Mouse (Mus musculus): ENCODE data around the gene Mrps23.

Mrps23 gene

DNA sequence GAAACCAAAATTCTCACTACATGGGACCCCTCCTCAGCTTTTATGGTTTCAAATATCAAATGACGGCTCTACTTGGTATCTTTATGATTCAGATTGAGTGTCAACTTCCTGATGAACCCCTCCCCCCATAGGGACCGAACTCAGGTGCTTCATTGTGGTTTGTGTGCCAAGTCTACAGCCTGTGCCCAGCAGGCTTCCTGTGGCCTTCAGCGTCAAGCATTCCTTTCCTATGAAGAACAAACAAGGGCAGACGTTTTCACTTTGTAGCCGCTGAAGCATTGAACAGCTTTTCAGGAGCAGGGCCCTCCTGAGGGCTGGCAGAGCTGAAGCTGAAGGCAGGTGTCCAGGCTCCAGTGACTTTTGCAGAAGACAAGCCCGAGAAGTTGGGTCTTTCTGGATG, 9.6 kb downstream of the Mrps23 start:
- peak; percentile 30 to 65 for DNase-seq

DNA sequence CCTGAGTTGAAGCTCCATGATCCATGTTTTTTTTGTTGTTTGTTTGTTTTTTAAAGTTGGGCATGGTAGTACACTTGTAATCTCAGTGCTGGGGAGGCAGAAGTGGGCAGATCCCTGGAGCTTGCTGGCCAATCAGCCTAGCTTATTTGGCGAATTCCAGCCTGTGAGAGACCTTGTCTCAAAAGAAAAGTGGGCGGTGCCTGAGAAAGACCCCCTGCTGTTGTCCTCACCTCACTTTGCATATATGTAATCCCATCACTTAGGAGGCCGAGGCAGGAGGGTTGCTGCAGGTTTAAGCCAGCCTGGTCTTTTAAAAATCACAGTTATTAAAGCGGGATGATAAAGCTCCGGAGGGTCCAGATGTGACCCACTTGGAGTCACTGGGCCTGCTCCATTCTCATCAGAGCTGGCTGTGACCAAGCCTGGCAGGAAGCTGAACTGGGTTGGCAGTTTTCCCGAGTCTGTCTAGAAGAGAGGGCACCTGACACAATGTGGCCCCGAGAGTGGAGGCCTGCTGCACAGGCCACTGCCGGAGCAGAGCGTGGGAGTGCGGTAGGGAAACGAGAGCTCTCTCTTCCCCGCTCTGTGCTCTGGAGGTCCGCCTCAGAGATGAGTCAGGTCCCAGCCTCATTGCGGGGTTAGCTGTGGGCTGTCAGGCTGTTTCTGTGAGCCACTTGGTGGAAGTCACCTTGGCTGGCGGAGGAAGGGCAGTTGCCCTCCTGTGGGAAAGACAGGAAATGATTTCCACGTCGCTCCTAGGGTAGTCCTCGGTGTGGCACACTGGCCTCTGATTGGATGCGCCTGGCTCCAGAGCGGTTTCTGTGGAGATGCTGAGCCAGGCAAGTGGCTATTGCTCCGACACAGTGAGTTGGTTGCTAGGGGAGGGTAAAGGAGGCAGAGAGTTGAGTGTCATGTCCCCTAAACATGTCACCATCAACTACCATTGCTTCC, 11.0 kb downstream of the Mrps23 start:
- DNase-seq = peak; percentile 47 to 58

DNA sequence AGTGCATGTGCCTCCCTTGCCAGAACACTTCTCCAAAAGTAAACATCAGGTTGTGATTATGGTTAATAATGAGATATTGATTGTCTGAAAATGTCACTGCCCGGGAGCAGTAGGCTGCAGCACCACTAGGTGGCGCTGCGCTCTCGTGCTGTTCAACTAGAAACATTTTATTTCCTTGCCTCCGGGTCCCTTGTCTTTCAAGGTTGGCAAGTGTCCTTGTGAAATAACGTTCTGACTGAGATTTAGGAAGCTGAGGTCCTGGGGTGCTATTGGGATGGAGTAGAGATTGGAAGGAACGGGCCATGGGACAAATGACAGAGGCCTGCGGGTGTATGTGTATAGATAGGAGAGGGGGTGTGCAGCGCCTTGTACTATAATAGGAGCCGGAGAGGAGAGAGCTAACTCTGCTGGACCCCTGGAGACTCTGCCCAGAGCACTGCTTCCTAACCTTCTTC, 12.1 kb downstream of the Mrps23 start:
- peak in 1 of 2 experiments; percentile 39 for DNase-seq

DNA sequence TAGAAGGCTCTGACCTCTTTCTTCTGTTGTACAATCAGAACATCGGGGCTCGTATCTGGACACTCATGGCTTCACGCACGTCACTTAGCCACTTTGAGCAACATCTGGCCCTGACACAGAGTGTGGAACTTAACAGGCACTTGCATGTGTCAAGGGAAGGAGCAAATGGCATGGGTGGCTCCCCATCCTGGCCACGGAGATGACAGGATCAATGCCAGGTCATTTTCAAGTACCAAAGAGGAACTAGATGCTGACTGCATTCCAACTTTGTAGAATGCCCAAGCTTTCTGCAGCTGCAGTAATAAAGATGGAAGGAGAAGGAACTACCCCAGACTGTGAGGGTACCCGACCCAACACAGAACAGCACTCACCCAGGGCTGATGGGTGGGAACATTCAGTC, 14.0 kb downstream of the Mrps23 start:
- no peak for DNase-seq

DNA sequence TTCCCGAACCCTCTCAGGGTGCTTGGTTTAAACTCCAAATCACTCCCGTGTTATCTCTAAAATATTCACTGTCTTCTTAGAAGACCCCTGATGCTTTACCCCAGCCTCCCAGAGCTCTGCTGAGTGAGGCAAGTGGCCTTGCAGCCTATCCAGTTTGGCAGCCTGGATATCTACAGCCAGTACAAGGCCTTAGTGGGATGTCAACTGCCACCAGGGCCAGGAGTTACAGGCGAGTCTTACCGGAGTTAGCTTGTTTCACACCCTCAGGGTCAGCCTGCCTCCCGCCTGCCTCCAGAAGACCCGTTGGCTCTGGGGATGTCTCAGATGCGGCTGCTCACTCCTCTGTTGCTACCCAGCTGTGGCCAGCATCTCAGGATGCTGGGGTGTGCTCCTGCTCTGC, 14.4 kb downstream of the Mrps23 start:
- DNase-seq = no peak

DNA sequence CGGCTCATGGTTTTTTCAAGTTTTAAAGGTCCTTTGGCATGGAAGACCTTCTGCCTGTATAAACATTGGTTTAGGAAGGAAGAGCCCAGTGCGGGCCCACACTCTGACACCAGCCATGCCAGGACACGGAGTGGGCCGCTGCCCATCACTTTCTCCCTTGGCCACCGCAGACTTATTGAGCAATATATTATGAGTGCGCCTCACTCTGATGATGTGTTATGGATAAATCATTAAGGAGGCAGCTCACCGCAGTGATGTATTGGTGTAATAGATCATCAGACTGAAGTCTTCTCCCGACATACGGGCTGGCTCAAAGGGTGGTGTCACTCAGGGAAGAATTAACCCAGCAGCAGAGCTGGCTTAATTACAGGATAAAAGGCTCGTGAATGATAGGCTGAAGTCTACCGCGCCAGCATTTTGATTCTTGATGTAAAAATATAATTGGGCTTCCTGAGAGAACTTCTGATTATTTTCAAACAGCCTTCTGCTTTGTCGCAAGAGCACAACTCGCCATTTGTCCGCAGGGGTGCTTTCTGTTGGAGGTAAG, 17.8 kb downstream of the Mrps23 start:
- no peak for DNase-seq

DNA sequence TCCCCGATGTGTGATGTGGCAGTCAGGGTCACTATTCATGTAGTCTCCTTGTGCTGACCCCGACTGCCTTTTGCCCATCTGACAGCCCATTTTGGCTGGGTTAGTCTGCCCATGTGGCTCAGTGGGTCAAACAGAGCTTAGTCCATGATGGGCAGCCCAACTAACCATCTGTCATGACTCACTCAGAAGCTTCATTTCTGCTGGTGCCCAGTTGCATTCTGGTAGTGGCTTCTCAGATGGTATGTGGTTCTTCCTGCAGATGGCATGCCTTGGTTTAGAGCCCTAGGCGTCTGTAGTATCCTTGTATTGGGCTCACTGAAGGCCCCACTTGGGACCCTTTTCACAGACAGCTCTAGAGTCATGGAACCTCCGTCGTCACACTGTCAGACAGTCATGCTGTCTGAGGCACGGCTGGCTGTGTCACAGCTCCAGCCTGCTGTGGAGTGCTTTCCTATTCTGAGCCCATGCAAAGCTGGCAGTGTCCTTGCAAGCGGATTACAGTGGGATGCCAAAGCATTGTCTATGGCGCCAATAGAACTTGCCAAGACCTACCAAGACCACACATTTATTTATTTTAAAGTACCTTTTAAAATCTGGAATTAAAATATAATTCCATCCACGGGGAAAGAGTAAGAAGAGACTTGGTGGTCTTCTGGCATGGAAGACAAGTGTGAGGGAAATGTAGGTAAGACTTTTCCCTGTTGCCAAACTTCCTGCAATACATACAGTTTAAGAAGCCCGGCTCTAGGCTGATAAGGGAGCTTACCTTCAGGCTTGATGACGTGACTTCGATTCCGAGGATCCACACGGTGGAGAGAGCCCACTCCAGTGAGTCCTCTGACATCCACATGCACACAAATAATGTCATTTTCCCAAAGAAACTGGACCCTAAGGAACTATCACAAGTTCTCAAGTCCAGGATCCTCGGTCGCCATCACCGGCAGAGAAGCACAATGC, 23.1 kb downstream of the Mrps23 start:
- DNase-seq = no peak

DNA sequence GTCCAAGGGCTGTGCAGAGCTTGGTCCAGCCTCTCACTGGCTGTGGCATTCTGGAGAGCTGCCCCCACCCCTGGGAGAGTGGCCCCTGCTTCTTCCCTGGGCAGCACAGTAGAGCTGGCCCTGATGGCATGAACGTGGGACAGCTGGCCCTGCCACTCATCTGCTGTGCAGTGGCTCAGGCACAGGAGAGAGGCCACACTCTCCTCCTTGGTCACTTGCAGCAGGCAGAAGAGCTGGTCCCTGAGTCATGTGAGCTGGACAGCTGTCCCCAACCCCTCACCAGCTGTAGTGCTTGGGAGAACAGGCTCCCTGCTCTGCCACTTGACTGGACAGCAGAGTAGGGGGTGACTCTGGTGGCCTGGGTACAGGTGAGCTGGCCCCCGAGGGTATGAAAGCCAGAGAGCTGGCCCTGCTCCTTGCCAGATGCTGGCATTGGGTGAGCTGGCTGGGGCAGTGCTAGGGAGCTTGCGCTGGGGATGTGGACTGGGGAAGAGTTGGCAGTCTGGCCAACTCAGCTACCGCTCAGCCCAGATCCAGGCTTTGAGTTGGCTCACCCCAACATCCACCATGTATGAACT, 27.1 kb downstream of the Mrps23 start:
- no peak for DNase-seq

DNA sequence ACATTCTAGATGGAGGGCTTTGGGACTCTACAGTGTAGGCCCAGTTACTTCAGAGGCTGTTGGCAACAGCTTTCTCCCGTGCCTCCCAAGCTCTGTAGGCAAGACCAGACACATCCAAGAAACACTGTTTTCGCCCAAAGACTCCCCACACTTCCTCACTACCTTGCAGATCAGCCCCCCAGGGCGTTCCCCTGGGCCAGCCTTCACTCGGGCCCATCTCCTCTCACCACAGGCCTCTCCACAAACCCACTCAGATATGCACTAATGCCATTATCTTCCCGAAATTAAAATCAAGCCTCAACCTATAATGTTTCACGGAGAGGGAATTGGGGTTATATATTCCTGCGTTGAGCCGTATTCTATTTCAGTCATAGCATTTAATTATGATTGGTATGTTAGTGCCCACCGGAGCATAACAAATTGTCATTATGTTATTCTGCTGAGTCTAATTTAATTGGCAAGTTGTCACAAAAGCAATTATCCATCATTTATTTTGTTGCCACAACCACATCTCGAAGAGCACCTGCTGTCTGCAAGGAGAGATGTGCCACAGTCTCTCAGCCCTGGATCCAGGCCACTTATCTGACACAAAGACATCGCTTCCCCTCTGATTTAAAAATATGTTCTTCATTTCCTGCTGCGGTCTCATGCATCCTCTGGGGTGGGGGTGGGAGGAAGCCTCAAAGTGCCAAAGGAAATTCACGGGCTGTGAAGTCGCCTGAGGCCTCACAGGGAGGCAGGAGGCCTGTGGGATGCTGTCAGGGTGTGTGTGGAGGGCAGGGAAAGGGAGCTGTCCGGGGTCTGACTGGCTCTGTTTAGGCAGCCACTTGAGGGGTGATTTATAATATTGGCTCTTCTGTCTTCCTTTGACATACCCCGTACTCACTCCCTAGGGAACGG, 29.6 kb downstream of the Mrps23 start:
- no peak for DNase-seq

DNA sequence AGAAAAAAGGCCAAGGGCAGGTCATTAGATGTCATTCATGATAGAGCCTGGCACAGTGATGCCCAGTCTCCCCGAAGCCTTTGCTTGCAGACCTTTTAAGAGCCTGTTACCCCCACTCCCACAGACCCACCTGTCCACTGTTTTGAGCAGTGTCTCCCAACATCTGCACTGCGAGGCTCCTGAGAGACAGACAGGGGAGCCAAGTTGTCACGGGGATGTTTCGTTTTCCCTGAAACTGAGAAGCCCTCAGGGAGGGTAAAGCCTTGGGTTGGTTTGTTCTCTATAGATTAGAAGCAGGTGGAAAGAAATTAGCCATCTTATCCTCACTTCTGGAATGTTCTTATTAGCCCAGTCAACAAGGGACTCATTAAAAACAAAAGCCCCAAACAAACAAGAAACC, 30.6 kb downstream of the Mrps23 start:
- DNase-seq = no peak

DNA sequence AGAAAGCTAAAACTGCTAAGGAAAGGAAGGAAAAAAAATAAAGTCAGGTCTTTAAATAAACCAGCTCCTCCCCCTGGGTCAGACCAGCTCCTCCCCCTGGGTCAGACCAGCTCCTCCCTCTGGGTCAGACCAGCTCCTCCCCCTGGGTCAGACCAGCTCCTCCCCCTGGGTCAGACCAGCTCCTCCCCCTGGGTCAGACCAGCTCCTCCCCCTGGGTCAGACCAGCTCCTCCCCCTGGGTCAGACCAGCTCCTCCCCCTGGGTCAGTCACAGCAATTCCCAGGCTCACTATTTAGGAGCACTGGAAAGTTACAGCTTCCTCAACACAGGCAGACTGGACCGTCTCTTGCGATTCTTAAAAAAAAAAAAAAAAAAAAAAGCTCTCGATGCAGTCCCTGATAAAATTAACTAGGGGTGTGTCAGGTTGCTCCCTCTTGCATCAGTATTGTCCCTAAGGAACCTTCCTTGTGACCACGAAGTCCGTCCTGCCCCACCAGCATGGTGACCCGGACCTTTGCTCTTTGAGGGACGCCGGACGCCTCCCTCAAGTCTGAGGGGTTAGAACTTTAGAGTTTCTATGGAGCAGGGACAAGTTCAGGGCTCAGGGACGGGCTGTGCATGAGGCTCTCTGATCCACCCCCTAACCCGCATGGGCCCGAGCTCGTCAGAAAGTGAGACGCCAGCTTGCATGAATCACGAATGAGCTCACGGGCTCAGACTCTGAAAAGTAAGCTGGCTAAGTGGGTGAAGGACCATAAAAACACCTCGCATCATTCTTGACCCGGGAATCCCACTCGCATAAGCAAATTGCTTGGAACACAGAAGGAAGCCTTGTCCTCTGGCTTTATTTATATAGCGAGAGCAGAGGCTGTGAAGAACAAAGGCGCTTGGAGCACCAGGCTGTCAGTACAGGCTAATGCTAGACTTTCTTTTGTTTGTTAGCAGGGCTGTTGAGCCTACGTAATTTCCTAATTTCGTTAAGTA, 31.3 kb downstream of the Mrps23 start:
- peak; percentile 73 to 79 for DNase-seq

DNA sequence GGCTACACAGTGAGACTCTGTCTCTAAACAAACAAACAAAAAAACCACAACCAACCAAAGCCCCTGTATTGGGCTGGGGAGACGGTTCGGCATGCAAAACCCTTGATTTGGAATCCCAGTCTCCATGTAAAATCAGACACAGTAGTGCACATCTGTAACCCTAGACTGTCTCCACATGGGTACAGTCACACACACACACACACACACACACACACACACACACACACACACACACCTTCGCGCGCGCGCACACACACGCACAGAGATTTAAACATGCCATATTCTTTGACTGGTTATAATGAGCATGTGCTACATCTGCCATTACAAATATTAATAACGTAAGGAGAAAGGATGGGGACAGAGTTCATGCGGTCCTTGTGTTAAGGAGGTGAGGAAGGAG, 36.1 kb downstream of the Mrps23 start:
- no peak for DNase-seq

DNA sequence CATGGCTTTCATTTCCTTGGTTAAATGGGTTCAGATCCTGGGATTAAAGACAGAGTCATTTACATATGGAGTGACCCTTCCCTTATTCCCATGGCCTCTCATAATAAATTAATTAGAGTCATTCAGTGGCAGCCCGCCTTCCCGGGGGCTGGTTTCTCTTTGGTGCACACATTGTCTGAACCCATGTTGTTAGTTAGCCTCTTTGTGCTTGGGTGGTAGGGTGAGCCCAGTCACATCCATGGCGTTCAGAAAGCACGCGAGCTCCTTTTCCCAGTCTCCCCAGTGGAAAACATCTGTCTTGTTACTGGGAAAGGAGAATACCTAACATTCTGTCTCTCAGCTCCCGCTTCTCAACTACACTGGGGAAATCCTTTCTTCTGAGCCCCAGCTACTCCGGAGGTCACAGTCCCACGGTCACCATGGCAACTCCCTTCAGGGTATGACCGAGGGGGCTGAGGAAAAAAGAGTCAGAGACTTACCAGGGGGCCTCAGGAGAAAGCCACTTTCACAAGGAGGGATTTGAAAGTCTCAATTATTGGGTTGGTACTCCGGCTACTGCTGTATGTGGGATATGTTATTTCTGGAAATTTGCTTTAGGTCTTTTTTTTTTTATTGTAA, 36.7 kb downstream of the Mrps23 start:
- no peak for DNase-seq

DNA sequence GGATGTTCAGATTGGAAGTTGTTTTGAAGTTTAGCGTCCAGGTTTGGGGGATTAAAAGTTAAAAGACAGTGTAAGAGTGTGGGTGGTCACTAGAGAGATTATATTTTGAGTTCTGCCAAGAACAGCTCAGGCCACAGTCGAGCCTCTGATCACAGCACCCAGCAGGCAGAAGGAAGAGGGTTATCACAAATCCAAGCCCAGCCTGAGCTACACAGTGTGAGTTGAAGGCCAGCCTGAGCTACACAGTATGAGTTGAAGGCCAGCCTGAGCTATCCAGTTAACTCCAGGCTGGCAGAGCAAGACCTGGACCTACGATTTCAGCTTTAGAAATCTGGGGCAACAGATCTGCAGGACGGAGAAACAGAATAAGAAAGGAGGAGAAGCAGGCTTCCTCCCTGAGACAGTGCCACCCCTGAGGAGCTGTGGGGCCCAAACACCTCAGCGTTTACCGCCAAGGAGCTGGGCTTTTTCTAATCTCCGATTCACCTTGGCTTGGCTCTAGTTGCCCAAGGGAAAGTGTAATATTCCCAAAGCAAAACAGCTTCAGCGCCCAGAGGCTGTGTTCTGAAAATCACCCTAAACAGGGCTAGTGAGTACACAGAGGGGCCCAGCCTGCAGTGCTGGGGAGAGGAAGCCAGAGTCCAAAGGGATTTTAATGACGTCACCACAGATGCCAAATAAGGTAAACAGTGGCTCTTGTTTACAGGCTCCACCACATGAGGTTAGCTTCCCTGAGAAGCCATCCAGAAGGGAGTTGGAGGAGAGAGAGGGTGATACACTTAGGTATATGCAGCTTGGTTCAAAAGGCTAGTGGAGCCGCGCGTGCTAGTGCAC, 37.5 kb downstream of the Mrps23 start:
- DNase-seq = no peak

DNA sequence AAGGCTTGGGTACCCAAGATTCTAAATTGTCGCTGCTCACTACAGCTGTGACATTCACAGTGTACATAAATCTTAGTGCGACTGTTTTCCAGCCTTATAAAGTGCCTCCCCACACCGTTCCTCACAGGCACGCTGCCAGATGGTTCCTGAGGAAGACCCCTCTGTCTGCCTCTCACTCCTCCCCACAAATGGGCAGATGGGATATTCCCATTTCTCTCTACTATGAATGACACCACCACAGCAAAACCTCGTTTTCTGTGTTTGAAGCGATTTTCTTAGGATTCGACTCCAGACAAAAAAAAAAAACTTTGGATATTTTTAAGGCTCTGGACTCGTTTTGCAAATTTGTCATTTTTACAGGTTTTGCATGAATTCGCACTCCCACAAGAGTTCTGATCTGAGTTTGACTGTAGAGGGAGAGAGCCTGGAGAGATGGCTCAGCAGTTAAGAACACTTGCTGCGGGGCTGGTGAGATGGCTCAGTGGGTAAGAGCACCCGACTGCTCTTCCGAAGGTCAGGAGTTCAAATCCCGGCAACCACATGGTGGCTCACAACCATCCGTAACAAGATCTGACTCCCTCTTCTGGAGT, 41.5 kb downstream of the Mrps23 start:
- DNase-seq = no peak

DNA sequence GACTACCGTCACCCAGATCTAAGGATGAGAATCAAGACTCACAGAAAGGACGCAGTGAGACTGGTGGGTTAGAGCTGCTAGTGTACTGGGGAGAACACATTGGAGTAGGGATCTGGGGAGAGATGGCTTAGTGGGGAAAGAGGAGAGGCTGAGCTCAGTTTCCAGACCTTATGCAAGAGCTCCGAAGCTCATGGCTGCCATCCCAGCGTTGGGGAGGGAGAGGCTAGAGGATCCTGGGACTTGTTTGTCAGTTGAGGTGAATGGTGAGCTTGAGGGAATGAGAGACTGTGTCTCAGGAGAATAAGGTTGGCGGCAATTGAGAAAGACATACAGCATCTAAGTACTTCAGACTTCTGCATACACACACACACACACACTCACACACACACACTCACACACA, 44.4 kb downstream of the Mrps23 start:
- DNase-seq = no peak

DNA sequence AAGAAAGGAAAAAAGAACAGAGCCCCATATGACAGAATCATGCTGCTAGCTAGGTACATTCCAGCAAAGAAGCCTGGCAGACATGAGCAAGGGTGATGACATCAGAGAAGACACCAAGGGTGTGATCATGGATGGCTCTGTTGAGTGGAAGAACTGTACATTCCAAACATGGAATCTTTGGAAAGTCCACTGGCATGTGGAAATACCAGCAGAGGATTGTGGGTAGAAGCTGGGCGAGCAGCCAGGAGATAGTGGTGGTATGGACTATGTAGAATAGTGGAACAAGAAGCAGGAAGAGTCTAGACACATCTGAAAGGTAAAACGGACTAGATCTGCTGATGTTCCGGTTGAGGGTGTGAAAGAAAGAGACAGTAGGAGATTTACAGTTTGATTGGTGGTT, 46.4 kb downstream of the Mrps23 start:
- no peak for DNase-seq

DNA sequence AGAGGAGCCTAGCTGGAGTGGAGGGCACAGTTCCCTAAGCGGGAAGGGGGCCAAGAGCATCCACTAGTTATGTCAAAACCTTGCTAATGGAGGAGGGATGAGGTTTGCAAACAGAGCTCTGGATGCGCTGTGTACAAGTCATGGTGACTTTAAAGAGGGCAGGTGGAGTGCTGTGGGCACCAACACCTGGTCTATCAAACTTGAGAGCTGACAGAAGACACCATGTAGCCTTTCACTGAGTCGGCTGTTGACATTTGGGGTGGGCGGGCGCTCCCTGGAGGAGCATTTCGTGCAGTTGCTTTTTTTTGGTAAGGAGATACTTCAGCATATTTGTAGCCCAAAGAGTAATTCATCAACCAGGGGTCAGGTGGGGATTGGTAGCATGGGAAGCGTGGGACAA, 47.1 kb downstream of the Mrps23 start:
- DNase-seq = no peak

Measured in lung, adult 18-20 months (tissue).